Mouse (Mus musculus) midbrain, embryonic 14.5 days (tissue): ENCODE data around the gene Vps41. TPM values are rescaled to one million over a fixed set of nuclear protein-coding genes. Genes with fewer than 3 reads are reported as not detected.

Experiments
- ATAC-seq: fragments of 200-750 bp; cut with Nextera tagmentation; 2 replicates; pipeline ENCODE4 v1.8.0; 2017; ENCODE audit warnings: moderate number of reproducible peaks, moderate library complexity; ENCODE audit not compliant: low FRiP score, low TSS enrichment
- DNase-seq: peaks from one replicate; pipeline ENCODE4 v3.0.0-alpha.2; 2015
- H3K27ac ChIP-seq: fragments of 300-500 bp; sonication (generic); replicated peaks from 2 replicates; pipeline ENCODE4 v1.5.1; 2014; ENCODE audit warnings: mild to moderate bottlenecking, low read depth, low read length, moderate library complexity
- H3K27me3 ChIP-seq: fragments of 300-500 bp; sonication (generic); 2 replicates; pipeline ENCODE4 v1.6.1; 2014; ENCODE audit warnings: low read length, control low read depth, mixed read lengths; ENCODE audit not compliant: control insufficient read depth, insufficient read depth
- H3K36me3 ChIP-seq: fragments of 300-500 bp; sonication (generic); 2 replicates; pipeline ENCODE4 v1.6.1; 2014; ENCODE audit warnings: low read length, control low read depth; ENCODE audit not compliant: control insufficient read depth, insufficient read depth
- H3K4me1 ChIP-seq: fragments of 300-500 bp; sonication (generic); 2 replicates; pipeline ENCODE4 v1.6.1; 2014; ENCODE audit warnings: mild to moderate bottlenecking, antibody characterized with exemption, low read length, control low read depth; ENCODE audit not compliant: control insufficient read depth, insufficient read depth
- H3K4me2 ChIP-seq: fragments of 300-500 bp; sonication (generic); 2 replicates; pipeline ENCODE4 v1.6.1; 2014; ENCODE audit warnings: mild to moderate bottlenecking, low read length, moderate library complexity
- H3K4me3 ChIP-seq: fragments of 300-500 bp; sonication (generic); replicated peaks from 2 replicates; pipeline ENCODE4 v1.5.1; 2014; ENCODE audit warnings: low read depth, low read length
- H3K9ac ChIP-seq: fragments of 300-500 bp; sonication (generic); replicated peaks from 2 replicates; pipeline ENCODE4 v1.6.1; 2014; ENCODE audit warnings: mild to moderate bottlenecking, low read length, moderate library complexity
- H3K9me3 ChIP-seq: fragments of 300-500 bp; sonication (generic); 2 replicates; pipeline ENCODE4 v1.6.1; 2016; ENCODE audit warnings: low read length, control low read depth, mixed read lengths; ENCODE audit not compliant: control insufficient read depth
- WGBS: fragments of 180-500 bp; shearing (Covaris S2); extraction: QIAGEN DNeasy Blood & Tissue Kit; methylation state at CpG from one replicate; pipeline ENCODE4 v1.1.7; 2014; 5-methylcytosine and 5-hydroxymethylcytosine counted together
- polyA plus RNA-seq: library from polyadenylated mRNA; unstranded; fragments of >200 nt; fragmentation: Nextera tagmentation; extraction: Ambion mirVana; gene quantifications from 2 replicates; pipeline ENCODE4 v1.2.1, GENCODE M21; 2014

Gene Vps41
- polyA plus RNA-seq = 120 and 144 TPM in 2 replicates

GRCm38 (mm10) chr13:18717185-18717584, at the start of gene Vps41:
Gene Vps41 (plus strand): TSS chr13:18717286.
- peak within 1 kb of the TSS; percentile 79 for H3K4me3 ChIP-seq
- 0 out of 2 replicates have a peak within 1 kb of the TSS, but pooled peaks have one; percentile 41 for H3K27ac ChIP-seq
- under 1% methylated on average over 21 of the region's 21 CpGs for WGBS
- ATAC-seq (peak; percentile 99), DNase-seq (peak; percentile 93)
- H3K4me2 ChIP-seq = peak within 1 kb of the TSS; percentile 56
- peak within 1 kb of the TSS; percentile 77 for H3K9ac ChIP-seq
- no peaks in the 10 kb centered on the region for H3K36me3 ChIP-seq
- peaks cover 5% of the 10 kb centered on the region for H3K4me1 ChIP-seq
- no peaks in the 10 kb centered on the region for H3K9me3 ChIP-seq
- no peaks in the 10 kb centered on the region for H3K27me3 ChIP-seq

DNA sequence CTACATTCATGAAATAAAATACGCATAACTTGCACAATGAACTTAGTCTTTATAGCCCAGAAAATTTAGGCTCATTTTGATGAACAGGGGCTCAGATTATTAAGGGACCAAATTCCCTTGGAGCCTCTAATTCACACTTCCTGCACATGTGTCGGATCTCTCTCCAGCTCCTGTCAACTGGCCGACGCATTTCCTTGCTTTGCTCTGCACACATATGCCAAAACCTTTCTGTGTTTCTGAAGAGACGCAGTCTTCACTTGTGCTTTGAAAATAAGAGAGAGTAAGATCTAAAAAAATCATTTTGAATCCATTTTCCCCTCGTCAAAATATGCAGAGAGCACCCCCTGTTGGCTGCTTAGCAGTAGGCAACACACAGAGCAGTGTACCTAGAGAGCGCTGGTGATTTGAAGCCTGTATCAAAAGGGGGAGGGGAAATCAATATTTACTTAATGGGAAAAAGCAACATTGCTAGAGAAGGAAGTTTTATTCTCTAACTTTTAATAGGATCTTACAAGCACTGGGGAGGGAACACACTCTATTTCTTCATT, 18.5 kb upstream of the Vps41 start:
- no peak overlapping the region for H3K4me2 ChIP-seq
- H3K27ac ChIP-seq = no peak overlapping the region
- DNase-seq = peak; percentile 87

GRCm38 (mm10) chr13:18711685-18712084, 5.4 kb upstream of the Vps41 start:
- DNase-seq (no peak), ATAC-seq (no peak)
- Histone ChIP-seq H3K9me3 (no peaks in the 10 kb centered on the region), H3K36me3 (no peaks in the 10 kb centered on the region), H3K9ac (no peak overlapping the region), H3K4me2 (no peak overlapping the region), H3K27me3 (no peaks in the 10 kb centered on the region), H3K27ac (no peak overlapping the region), H3K4me3 (no peak overlapping the region), H3K4me1 (no peaks in the 10 kb centered on the region)
- WGBS = 97% methylated on average over 1 of the region's 1 CpGs

More for the DNA sequence above, 18.5 kb upstream of the Vps41 start:
- 34% methylated on average over 7 of the region's 7 CpGs for WGBS
- no peaks in the 10 kb centered on the region for H3K9me3 ChIP-seq
- no peaks in the 10 kb centered on the region for H3K4me1 ChIP-seq
- H3K36me3 ChIP-seq = no peaks in the 10 kb centered on the region
- ATAC-seq = peak; percentile 77; the same call in 1 of the 2 replicates
- no peak overlapping the region for H3K4me3 ChIP-seq
- no peaks in the 10 kb centered on the region for H3K27me3 ChIP-seq
- no peak overlapping the region for H3K9ac ChIP-seq

GRCm38 (mm10) chr13:18716707-18717106, 379 bp upstream of the Vps41 start:
- WGBS = 44% methylated on average over 5 of the region's 5 CpGs
- no peak overlapping the region for H3K9ac ChIP-seq
- H3K9me3 ChIP-seq = no peaks in the 10 kb centered on the region
- DNase-seq (peak; percentile 15), ATAC-seq (peak; percentile 38; the same call in 1 of the 2 replicates)
- H3K36me3 ChIP-seq = no peaks in the 10 kb centered on the region
- no peaks in the 10 kb centered on the region for H3K27me3 ChIP-seq
- H3K4me3 ChIP-seq = peak overlapping the region; percentile 79
- no peak overlapping the region for H3K27ac ChIP-seq
- H3K4me1 ChIP-seq = peaks cover 5% of the 10 kb centered on the region
- peak overlapping the region; percentile 56 for H3K4me2 ChIP-seq

DNA sequence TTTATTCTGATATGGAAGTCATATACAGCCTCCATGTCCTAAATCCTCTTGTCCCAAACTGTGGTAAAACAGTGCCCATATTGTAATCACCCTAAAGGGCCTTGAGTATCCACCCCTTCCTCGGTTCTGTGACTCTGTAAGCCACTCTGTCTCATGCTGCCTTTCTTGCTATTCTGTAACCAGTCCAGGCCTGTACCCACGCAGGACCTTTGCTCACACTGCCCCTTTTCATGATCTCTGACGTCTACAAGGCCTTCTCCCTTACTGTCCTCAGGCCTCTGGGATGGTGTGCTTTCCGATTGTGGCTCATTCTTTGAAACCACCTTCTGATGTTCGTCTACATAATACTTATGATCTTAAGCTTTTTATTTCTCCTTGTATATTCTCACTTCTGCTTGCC, 1.4 kb downstream of the Vps41 start:
- Histone ChIP-seq H3K9ac (no peak overlapping the region), H3K4me2 (no peak overlapping the region)
- WGBS = 83% methylated on average over 5 of the region's 5 CpGs

GRCm38 (mm10) chr13:18730666-18731065, 13.6 kb downstream of the Vps41 start:
- Histone ChIP-seq H3K4me2 (no peak overlapping the region), H3K9ac (no peak overlapping the region), H3K9me3 (no peaks in the 10 kb centered on the region), H3K27me3 (no peaks in the 10 kb centered on the region), H3K36me3 (peaks cover 4% of the 10 kb centered on the region; the same call in 1 of the 2 replicates), H3K27ac (no peak overlapping the region), H3K4me1 (0 out of 2 replicates have a peak, but pooled peaks cover 2% of the 10 kb centered on the region), H3K4me3 (no peak overlapping the region)
- no peak for DNase-seq
- WGBS = 99% methylated on average over 3 of the region's 3 CpGs
- no peak for ATAC-seq

More for the DNA sequence above, 1.4 kb downstream of the Vps41 start:
- Histone ChIP-seq H3K36me3 (no peaks in the 10 kb centered on the region; the same call in 1 of the 2 replicates), H3K4me1 (peaks cover 5% of the 10 kb centered on the region), H3K4me3 (no peak overlapping the region), H3K9me3 (no peaks in the 10 kb centered on the region), H3K27ac (no peak overlapping the region), H3K27me3 (no peaks in the 10 kb centered on the region)
- DNase-seq = no peak
- no peak for ATAC-seq

- 35% methylated on average over 1 of the region's 1 CpGs for WGBS
- ATAC-seq = no peak
Observed at GRCm38 (mm10) chr13:18736590-18736989, 19.5 kb downstream of the Vps41 start.

GRCm38 (mm10) chr13:18743575-18744265, 26.6 kb downstream of the Vps41 start:
- 40% methylated on average over 16 of the region's 16 CpGs for WGBS
- no peaks in the 10 kb centered on the region for H3K9me3 ChIP-seq
- peak overlapping the region; percentile 41 for H3K4me2 ChIP-seq
- peaks cover 13% of the 10 kb centered on the region for H3K36me3 ChIP-seq
- DNase-seq (peak; percentile 85), ATAC-seq (peak; percentile 92)
- peak overlapping the region; percentile 46; the same call in 1 of the 2 replicates for H3K9ac ChIP-seq
- no peaks in the 10 kb centered on the region for H3K27me3 ChIP-seq
- peak overlapping the region; percentile 18 for H3K4me3 ChIP-seq
- peaks cover 7% of the 10 kb centered on the region; the same call in 1 of the 2 replicates for H3K4me1 ChIP-seq
- H3K27ac ChIP-seq = peak overlapping the region; percentile 87

More at GRCm38 (mm10) chr13:18736590-18736989, 19.5 kb downstream of the Vps41 start:
- DNase-seq = peak; percentile 21
- Histone ChIP-seq H3K9ac (no peak overlapping the region), H3K36me3 (peaks cover 13% of the 10 kb centered on the region), H3K4me2 (no peak overlapping the region), H3K4me3 (no peak overlapping the region), H3K9me3 (no peaks in the 10 kb centered on the region), H3K27me3 (no peaks in the 10 kb centered on the region), H3K27ac (no peak overlapping the region), H3K4me1 (0 out of 2 replicates have a peak, but pooled peaks cover 2% of the 10 kb centered on the region)
